Mouse (Mus musculus) adrenal gland (tissue): ENCODE results near the gene Brf1.

Experiments
- intact Hi-C: fragments of 180-260 bp; cut with DNase I; formaldehyde crosslinking; loops from one replicate; pipeline ENCODE4 v1.15.1; 2025

Brf1 gene

GRCm38 (mm10) chr12:113018763-113019162 is 18.3 kb upstream of the Brf1 start:
- intact Hi-C loops = no loop called here

- intact Hi-C loops = no loop called here
Measured at GRCm38 (mm10) chr12:113017429-113017984, 17.0 kb upstream of the Brf1 start.

- intact Hi-C loops = no loop called here
Measured at GRCm38 (mm10) chr12:113016976-113017375, 16.5 kb upstream of the Brf1 start.

- intact Hi-C loops = no loop called here
Measured at GRCm38 (mm10) chr12:113015956-113016355, 15.5 kb upstream of the Brf1 start.

GRCm38 (mm10) chr12:113014561-113015556 is 14.4 kb upstream of the Brf1 start:
- intact Hi-C loops = no loop called here

GRCm38 (mm10) chr12:113013604-113014558 is 13.4 kb upstream of the Brf1 start, which contains the start of gene Pacs2:
TSS of gene Pacs2 (plus strand) at chr12:113014508.
- intact Hi-C loops = no loop called here

- intact Hi-C loops = no loop called here
Measured at GRCm38 (mm10) chr12:113013021-113013491, 12.6 kb upstream of the Brf1 start.

- intact Hi-C loops = no loop called here
Measured at GRCm38 (mm10) chr12:113012443-113012842, 11.9 kb upstream of the Brf1 start.

- intact Hi-C loops = no loop called here
Measured at GRCm38 (mm10) chr12:113011702-113012360, 11.3 kb upstream of the Brf1 start.

- intact Hi-C loops = loop anchor here (5.0 to 10.0 kb wide), 3 partner anchors 42 to 97 kb away; partner anchors contain the start of gene Tex22
Measured at GRCm38 (mm10) chr12:113004993-113005392, 4.5 kb upstream of the Brf1 start.

- intact Hi-C loops = loop anchor here (5.0 to 10.0 kb wide), 2 partner anchors 71 to 98 kb away; partner anchors contain the start of gene Tex22
Measured at GRCm38 (mm10) chr12:113004011-113004410, 3.5 kb upstream of the Brf1 start.

GRCm38 (mm10) chr12:113002667-113003066 is 2.2 kb upstream of the Brf1 start:
- intact Hi-C loops = loop anchor here (5.0 to 10.0 kb wide), 2 partner anchors 72 to 100 kb away; partner anchors contain the start of gene Tex22

GRCm38 (mm10) chr12:113001133-113001474 is 600 bp upstream of the Brf1 start:
- intact Hi-C loops = loop anchor here (5.0 to 10.0 kb wide), 2 partner anchors 74 to 101 kb away; partner anchors contain the start of gene Tex22

GRCm38 (mm10) chr12:112999569-113000293 is 773 bp downstream of the Brf1 start:
- intact Hi-C loops = loop anchor here (5.0 to 10.0 kb wide), 2 partner anchors 75 to 103 kb away; partner anchors contain the start of gene Tex22

- intact Hi-C loops = no loop called here
Measured at GRCm38 (mm10) chr12:112994153-112994552, 6.4 kb downstream of the Brf1 start.

- intact Hi-C loops = no loop called here
Measured at GRCm38 (mm10) chr12:112991444-112991843, 9.1 kb downstream of the Brf1 start.

- intact Hi-C loops = no loop called here
Measured at GRCm38 (mm10) chr12:112990706-112991405, 9.6 kb downstream of the Brf1 start.

- intact Hi-C loops = no loop called here
Measured at GRCm38 (mm10) chr12:112987877-112988276, 12.6 kb downstream of the Brf1 start.

- intact Hi-C loops = no loop called here
Measured at GRCm38 (mm10) chr12:112985346-112985745, 15.2 kb downstream of the Brf1 start.
